Mouse (Mus musculus) common myeloid progenitor, adult 5-6 weeks (primary cell): ENCODE data around the gene Lrriq1. TPM values are rescaled to one million over a fixed set of nuclear protein-coding genes. Genes with fewer than 3 reads are reported as not detected.

ENCODE experiments used
- ATAC-seq: replicated peaks from 2 replicates; pipeline ENCODE4 v1.8.0; 2016; ENCODE audit warnings: low read depth, mild to moderate bottlenecking, moderate TSS enrichment, inconsistent platforms; ENCODE audit not compliant: poor library complexity, severe bottlenecking
- total RNA-seq: library from RNA; stranded (forward); fragments of 200-1000, 187-1606 nt; gene quantifications from 2 replicates; pipeline ENCODE4 v1.2.3, GENCODE M21; 2017

Gene Lrriq1
- not detected in 2 replicates for total RNA-seq

DNA sequence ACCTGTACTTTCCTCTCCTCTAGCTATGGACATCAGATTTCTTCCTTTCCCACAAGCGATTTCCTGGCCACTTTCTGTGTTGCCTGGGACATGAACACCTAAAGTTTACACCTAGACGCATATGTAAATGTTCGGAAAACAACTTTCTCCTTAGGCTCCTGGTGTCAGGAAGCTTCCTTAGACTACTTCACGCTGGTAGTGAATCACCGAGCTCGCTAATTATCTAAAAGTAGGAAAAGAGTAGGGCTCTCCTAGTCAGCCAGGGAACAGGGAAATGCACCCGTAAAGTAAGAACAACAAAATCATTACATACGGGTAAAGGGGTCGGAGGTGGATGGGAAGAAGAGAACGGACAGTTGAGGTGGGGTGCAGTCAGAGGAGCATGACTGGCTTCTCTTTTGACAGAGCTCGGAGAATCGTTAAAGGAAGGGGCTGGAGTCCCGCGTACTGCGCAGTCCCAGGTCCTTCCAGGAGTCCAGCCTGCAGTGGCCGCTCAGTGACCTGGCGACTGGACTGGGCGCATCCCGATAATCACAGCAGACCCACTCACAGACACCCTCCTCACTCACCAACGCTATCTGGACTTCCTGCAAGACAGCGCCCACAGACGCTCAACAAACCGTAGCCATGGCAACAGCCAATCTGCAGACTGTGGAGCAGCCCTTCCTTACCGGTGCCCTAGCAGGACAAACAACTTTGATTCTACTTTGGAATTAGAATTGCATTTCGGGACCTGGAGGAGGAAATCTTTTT is at the start of gene Lrriq1:
TSS of gene Lrriq1 (minus strand) at position 616 of the 753 bp plus-strand sequence.
- ATAC-seq, result peak; percentile 94

DNA sequence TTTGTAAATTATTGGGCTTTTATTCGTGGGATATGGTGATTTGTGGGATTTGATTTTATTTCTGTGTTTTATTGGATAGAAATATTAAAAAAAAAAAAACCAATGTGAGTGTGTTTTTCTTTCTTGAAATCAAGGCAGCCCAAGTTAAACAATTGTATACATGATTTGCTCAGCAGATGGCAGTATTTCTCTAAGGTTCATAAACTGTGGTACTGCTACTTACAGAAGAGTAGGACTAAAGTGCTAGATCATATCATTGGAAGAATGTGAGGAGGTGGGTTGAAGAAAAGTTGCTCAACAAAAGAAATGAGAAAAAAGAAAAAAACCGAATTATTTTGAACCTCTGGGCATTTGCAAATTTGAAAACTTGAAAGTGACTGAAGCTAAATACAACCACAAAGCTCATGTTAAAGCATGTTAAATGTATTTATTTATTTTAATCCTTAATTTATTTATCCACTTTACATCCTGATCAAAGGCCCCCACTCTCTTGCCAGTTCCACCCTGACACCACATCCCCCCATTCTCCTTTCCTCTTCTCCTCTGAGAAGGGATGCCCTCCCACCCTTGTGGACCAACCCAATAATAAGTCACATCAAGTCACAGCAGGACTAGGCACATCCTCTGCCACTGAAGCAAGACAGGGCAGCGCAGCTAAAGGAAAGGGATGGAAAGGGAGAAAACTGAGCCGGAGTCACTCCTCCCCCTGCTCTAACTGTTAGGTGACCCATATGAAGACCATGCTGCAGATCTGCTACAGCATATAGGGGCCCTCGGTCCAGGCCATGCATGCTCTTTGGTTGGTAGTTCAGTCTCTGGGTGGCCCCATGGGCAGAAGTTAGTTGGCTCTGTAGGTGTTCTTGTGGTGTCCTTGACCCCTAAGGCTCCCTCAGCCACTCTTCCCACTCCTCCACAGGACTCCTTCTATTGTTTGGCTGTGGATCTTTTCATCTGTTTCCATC is 18.0 kb upstream of the Lrriq1 start:
- ATAC-seq, result 0 out of 2 replicates have a peak, but pooled peaks have one; percentile 42

DNA sequence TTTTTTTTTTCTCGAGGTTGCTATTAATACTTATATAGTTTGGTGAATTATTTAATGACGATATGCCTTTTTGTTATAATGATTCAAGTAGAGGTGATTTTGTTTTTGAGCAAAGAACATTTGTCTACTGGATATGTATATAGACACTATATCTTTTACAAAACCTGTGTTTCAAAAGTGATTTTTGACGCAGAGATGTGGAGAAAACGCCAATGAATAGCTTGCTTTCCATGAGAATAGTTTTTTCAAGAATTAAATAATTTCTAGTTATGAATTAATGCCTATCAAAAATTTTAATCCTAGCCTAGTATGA is 294 bp upstream of the Lrriq1 start:
- ATAC-seq, result no peak

DNA sequence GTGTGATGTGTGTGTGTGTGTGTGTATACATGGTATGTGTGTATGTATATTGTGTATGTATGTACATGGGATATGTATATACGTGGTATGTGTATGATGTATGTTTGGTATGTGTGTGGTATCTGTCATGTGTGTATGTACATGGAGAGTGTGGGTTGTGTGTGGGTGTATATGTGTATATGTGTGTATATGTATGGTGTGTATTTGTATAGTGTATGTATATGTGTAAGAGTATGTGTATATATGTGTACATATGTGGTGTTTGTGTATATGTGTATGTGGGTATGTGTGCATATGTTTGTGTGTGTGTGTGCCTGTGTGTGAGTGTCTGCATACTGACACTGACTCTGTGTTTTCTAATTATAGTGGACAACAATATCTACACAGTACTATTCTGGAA is 9.5 kb downstream of the Lrriq1 start:
- no peak for ATAC-seq

DNA sequence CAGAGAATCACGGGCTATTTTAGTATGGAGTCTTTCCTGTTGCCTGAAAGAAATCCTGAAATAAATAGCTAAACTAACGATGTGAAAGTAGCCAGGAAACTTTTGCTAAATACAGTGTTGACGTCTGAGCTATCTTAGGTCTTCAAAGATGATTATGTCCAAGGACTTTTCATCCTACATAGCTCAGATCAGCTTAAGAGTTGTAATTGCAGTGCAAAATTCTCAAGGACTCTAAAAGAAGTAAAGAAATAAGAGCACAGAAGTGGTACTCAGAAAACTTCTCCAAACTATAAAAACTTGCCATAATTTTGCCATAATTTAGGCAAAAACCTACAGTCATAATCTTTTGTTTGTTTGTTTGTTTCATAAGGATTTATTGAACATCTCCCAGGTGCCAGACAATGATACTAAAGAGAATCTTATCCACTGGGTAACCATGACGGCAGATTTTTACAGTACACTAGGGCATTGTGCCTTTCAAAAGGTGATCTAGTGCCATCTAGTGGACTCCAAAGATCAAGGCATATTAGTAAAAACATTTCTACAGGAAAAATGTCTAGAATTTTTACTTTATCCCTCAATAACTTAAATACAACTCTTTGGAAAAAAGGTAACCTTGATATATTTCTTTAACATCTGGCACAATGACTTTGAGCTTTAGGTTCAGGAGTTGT is 41.3 kb downstream of the Lrriq1 start:
- peak; percentile 91 for ATAC-seq

DNA sequence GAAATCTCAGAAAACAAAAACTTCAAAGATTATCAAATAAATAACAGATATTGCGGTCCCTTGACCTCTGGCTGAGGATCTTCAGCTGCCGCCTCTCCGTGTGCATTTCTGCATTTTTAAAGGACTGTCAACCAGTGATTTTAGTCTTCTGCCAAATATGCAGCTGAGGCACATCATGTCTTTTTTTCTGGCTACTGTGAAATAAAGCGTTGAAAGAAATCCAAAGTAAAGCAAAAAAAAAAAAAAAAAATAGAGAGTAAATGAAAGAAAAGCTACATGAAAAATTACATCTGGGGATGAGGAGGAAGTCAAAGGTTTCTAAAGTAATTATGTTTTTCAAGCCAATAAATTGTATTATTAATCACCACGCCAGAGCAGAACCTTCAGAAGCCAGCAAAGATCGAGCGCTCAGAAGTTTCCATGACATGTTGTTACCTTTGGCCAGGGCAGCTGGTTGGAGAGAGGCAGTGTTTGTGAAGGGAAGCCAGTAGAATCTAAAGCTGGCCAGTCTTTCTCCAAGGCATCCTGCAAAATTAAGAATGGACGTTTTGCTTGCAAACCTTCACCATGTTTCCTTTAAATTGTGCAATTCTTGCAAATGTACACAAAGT is 90.2 kb downstream of the Lrriq1 start:
- ATAC-seq, result no peak

DNA sequence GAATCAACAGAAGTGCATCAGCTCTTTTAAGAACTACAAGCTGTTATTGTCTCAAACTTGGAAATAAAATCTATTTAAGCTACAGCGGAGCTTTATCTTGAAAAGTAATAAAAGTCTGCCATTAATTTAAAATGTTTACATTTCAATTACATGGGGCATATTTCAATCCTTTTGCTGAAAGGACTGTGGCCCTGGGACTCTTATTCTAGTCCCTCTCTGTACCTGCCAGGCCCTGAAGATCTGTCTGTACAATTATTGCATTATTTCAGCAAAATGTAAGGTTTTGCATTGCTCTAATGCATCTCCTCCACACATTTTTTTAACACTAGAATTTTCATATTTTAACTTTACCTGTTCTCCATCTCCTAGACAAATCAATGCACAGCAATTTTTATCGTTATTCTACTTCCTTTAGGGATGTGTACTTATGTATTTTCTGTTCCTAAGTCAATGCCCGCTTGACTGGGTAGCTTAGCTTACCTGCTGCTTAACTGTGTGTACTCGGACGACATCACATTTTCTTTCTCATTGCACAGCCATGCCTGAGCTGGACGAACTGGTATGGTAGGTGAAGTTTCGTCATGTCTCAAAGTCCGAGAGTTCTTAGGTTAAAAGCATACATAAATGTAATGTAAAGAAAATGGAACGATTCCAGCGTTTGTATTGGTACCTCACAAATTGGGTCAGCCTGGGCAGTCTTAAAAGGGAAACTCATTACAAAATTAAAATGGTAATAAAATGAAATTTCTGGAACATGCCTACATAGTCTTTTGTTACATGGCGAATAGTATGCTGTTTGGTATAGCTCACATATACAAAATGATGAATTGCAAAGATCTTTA is 91.0 kb downstream of the Lrriq1 start:
- ATAC-seq, result no peak

DNA sequence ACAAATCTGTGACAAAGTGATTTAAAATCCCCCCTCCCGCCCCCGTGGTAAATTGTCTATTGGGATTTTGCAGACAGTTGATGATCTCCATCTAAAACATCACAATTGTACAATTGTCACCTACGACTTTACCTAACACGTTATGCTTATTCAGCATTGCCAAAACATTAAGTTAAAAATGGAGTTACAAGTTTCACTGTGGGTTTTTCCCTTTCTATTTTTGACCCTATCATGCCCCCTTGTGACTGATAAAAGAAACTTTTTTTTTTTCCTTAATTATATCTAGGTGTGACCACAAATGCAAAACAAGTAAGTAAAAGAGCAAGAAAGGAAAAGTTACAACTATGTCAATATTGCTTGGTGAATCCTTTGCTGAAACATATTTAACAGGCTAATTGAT is 93.6 kb downstream of the Lrriq1 start:
- no peak for ATAC-seq

DNA sequence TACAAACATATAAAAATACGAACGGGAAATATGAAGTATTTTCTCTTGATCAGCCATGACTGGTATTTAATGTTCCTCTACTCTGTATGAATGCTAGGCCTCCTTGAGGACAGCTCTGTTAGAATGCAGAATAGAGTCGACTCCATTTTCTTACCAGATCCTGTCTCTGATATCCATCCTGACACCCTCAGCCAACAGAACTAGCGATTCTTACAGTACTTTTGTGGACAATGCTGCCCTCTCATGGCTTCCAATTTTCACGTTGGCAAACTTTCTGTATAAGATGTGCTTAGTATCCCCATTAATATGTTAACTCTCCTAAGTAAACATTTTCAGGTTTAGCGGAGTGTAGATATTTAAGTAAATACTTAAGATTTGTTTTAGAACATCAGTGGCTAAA is 94.6 kb downstream of the Lrriq1 start:
- no peak for ATAC-seq

DNA sequence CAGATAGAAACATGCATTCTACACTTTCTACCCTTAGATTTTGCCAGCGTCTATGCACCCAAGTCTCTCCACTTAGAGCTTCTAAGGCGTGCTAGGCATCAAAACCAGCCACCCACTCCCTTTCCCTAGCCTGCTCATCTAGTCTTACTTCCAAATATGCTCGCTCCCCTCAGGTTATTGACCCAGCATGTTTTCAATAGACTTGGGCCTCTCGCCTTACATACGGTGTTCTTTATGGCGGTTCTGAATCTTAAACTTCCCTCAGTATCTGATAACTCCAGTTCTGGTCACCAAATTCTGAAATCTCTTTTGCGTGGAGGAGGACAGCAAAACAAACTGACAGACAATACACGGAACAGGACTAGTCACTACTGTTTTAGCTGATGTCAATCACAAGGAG is 95.5 kb downstream of the Lrriq1 start:
- no peak for ATAC-seq

DNA sequence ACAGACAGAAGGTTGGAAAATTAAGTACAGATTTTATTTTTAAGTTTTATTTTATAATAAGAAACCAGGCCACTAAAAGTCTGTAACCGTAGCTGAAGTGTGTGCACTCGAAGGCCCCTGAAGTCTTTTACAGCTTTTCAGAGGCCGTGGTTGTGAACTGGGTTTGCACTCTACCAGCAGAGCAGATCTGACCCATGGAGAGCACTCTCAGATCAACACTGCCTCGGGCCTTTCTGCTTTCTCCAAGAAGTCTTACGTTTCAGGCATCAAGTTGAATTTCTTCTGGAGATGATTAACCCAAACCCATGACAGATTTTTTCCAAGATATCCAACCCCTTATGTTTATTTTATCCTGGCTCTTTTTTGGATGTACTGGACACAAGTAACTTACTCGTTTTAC is 121.5 kb downstream of the Lrriq1 start:
- ATAC-seq, result no peak

DNA sequence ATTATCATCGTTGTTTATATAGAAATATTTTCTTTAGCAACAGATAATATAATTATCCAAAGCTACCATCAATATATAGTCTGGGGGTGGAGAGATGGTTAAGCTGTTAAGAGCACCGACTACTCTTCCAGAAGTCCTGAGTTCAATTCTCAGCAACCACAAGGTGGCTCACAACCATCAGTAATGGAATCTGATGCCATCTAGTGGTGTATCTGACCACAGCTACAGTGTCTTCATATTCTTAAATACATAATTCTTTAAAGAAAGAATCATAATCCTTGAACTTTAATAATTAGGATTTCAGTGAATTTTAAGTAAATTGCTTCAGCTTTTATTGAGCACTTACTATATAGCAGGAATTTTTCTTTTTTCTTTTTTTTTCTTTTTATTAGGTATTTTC is 128.0 kb downstream of the Lrriq1 start:
- ATAC-seq, result no peak

DNA sequence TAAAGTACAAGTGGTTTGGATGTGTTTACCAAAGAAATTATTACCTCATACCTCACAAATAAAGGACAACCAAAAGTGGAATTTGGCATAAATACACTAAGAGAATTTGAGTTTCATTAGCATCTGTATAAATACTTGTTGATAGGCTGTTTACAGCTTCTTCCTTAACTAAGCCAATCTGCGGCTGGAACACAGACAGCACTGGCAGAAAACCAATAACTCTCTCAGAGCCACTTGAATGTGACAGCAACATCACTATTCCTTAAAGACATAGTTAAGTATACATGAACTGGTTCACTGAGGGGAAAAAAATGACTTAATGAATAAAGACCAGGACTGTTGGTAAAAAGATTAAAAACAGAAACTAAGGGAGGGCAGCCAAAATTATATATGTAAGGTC is 150.0 kb downstream of the Lrriq1 start:
- no peak for ATAC-seq

DNA sequence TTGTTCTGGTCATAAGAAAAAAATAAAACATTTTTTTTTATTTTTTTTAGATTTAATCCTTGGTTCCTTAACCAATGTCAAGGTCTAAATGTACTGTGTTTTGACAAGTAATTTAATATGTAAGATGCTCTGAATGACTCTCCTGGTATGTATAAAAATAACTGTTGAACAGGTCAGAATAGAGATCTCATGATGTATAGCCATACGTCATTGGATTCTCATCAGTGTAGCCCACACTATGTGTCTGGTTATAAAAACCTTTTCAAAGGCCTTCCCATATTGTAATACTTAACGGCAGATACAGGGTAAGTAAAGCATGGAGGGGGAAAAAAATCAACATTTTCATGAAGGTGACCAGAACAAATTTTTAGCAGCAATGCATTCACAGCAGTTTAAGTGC is 186.5 kb downstream of the Lrriq1 start:
- no peak for ATAC-seq

DNA sequence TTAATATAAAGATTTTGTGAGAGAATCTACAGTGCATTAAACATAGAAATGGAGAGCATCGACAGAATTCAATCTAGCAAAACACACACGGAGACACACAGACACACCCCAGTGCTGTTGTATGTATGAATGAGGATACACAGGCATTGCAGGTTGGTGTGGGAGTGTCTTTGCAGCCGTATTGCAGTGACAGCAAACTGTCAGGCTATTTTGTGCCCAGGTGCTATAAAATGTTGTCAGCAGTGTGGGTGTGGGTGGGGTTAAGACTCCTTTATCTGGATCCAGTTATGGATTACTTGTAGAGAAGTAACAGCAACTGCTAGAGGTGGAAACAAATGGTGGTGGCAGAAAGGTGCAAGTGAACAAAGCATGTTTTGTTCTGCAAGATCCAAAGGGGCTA is 189.5 kb downstream of the Lrriq1 start:
- no peak for ATAC-seq

DNA sequence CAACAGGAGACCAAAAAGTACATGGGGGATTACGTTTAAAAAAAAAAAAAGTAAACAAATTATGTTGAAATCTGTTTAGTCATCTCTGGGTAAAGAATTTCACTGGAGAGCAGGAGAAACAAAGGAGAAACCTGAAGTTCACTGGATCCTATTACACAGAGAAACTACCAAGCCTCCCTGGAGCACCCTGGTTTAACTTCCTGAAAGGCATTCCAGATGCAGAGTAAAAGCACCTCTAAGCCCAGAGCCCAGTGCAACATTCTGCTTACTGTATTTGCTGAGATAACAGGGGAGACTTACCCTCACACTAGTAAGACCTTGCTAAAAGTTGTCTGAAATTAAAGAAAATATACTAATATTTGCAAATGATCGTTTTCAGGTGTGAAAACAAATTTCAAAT is 191.1 kb downstream of the Lrriq1 start:
- ATAC-seq, result no peak

DNA sequence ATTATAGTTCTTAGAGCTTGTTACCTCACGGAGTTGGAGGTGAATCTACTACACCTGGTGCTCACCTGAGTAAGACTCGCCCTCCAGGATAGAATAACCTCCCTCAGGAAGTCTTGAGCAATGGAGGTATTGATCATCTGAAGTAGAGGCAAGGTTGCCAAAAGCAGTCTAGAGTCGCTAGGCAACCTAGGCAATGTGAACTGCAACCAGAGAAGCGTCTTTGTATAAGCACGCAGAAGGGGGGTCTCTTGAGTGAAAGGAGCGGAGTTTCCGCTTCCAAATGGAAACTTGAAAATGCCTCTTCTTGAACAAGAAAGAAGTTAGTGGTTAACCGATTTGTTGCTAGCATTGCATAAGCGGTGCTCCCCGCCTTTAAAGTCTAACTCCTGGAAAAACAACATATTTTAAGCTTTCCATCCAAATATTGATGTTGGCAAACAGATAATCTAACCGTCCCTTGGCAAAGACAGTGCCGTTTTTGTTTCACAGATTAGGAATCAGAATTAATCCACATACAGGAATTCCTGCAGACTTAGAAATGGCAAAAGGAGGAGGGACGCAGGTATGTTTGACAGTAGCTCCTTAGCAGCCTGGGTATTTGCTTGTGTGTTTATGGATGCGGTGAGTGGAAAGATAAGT is 201.0 kb downstream of the Lrriq1 start:
- 0 out of 2 replicates have a peak, but pooled peaks have one; percentile 10 for ATAC-seq

DNA sequence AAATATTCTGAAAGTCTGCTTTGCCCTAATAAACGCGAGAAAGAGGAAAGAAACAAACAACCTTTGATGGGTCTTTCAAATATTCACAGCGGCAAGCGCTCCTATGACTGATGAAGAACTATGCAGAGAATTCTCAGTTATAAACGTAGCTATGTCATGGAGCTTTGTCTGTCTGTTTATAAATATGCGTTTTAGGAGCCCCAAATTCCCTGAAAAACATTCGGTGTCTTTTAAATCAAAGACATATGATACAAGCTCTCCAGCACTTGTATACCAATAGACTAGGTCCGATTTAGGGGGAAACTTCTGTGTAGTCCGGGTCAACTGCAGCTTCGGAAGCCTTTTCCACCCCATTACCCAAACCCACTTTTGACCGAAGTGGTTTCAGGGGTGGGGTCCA is 205.2 kb downstream of the Lrriq1 start:
- no peak for ATAC-seq
